Comparison of ENCODE assay signal across 8 mouse cellular contexts in genomic region chr12:110888606-110889005, GRCm38 (mm10). TPM values are rescaled to one million over a fixed set of nuclear protein-coding genes. Genes with fewer than 3 reads are reported as not detected.
DNase-seq lines count a peak whose midpoint lies in the region; ATAC-seq and TF ChIP-seq lines count a peak whose summit lies in the region.

No protein-coding gene starts in this region.

- WGBS in liver, embryonic 13.5 days (ENCODE audit: insufficient replicate concordance) = 0% methylated on average over 25 of the region's 25 CpGs
- under 1% methylated on average over 25 of the region's 25 CpGs for WGBS in stomach, embryonic 14.5 days

- peak; percentile 7 for ATAC-seq in Patski
- ATAC-seq in erythroid progenitor cell, adult 5-6 weeks (replicated peaks; ENCODE audit: low FRiP score, poor library complexity, severe bottlenecking) = peak; percentile 21
- peak; percentile 9 for ATAC-seq in liver, embryonic 13.5 days (ENCODE audit: low read depth)
- no peak for ATAC-seq in stomach, embryonic 14.5 days (ENCODE audit: insufficient number of reproducible peaks, insufficient read depth, low FRiP score, low read depth)

- peaks cover 71% of the 10 kb centered on the region for H3K4me1 ChIP-seq in liver, embryonic 13.5 days (replicated peaks)
- H3K4me1 ChIP-seq in stomach, embryonic 14.5 days (ENCODE audit: control insufficient read depth, insufficient read depth, low read length) = peaks cover 15% of the 10 kb centered on the region; the same call in 1 of the 2 replicates

- H3K36me3 ChIP-seq in liver, embryonic 13.5 days = peaks cover 9% of the 10 kb centered on the region
- no peaks in the 10 kb centered on the region for H3K36me3 ChIP-seq in stomach, embryonic 14.5 days (ENCODE audit: control insufficient read depth, insufficient read depth, low read length)

- peak overlapping the region; percentile 93 for H3K4me2 ChIP-seq in liver, embryonic 13.5 days
- H3K4me2 ChIP-seq in stomach, embryonic 14.5 days (replicated peaks; ENCODE audit: low read depth, low read length) = peak overlapping the region; percentile 75

- CTCF ChIA-PET in Patski (lab: Charles Lee) = no interaction called here

- intact Hi-C loops in left cerebral cortex, postnatal 36 days (cut with DNase I) = loop anchor here (2.0 kb wide), 1 partner anchor 20 kb away; no protein-coding TSS in a partner anchor

- no peak for TF ChIP-seq CTCF in Patski (IDR thresholded peaks at IDR 0.05)

- no peaks in the 10 kb centered on the region for H3K9me3 ChIP-seq in liver, embryonic 13.5 days (replicated peaks)
- no peaks in the 10 kb centered on the region for H3K9me3 ChIP-seq in stomach, embryonic 14.5 days (ENCODE audit: control insufficient read depth, low read depth, low read length)

- POLR2A ChIA-PET in Patski (lab: Charles Lee) = no interaction called here

- H3K27ac ChIP-seq in liver, embryonic 13.5 days = peak overlapping the region; percentile 71
- H3K27ac ChIP-seq in stomach, embryonic 14.5 days (ENCODE audit: low read length) = no peak overlapping the region

- peak; percentile 63 for DNase-seq in left cerebral cortex, adult 11 months (ENCODE audit: low spot score)
- DNase-seq in left cerebral cortex, postnatal 36 days (ENCODE audit: low spot score in 2 of 2) = no peak
- no peak for DNase-seq in Patski (ENCODE audit: low read depth, low spot score)
- DNase-seq in liver, embryonic 13.5 days = no peak
- no peak for DNase-seq in frontal cortex, postnatal 36 days (ENCODE audit: low spot score in 2 of 2)
- DNase-seq in thymus, adult 18-20 months = no peak

- in situ Hi-C loops in Patski (cut with MboI; ENCODE audit: low pct_unique_long_range_greater_than_20kb) = no loop called here

- peak overlapping the region; percentile 86 for H3K9ac ChIP-seq in liver, embryonic 13.5 days
- H3K9ac ChIP-seq in stomach, embryonic 14.5 days (replicated peaks; ENCODE audit: low read depth, low read length) = peak overlapping the region; percentile 76

- peak overlapping the region; percentile 82 for H3K4me3 ChIP-seq in liver, embryonic 13.5 days (replicated peaks)
- H3K4me3 ChIP-seq in stomach, embryonic 14.5 days (ENCODE audit: low read depth, low read length) = peak overlapping the region; percentile 86

- H3K27me3 ChIP-seq in Patski = no peaks in the 10 kb centered on the region
- no peaks in the 10 kb centered on the region for H3K27me3 ChIP-seq in liver, embryonic 13.5 days
- no peaks in the 10 kb centered on the region for H3K27me3 ChIP-seq in stomach, embryonic 14.5 days (ENCODE audit: control insufficient read depth, insufficient read depth, low read length)

RNA-seq across cellular contexts. Expression of gene Cinp, which starts 0.3 kb away (rescaled TPM):
- total RNA-seq in left cerebral cortex, postnatal 36 days (2021) = 100 to 1,000 TPM; 100 to 103 TPM
- 33.0 TPM for polyA plus RNA-seq in Patski (2021)
- 15.9 and 29.8 TPM in 2 replicates for total RNA-seq in erythroid progenitor cell, adult 5-6 weeks (2015; ENCODE audit: low replicate concordance)
- 21.9 and 22.5 TPM in 2 replicates for total RNA-seq in erythroid progenitor cell, adult 5-6 weeks (2017; ENCODE audit: low replicate concordance)
- polyA plus RNA-seq in liver, embryonic 13.5 days (2015; fragmentation: Nextera tagmentation; extraction: Ambion mirVana) = 91.0 and 100 TPM in 2 replicates
- polyA plus RNA-seq in stomach, embryonic 14.5 days (2014; fragmentation: Nextera tagmentation; extraction: Ambion mirVana) = 80.8 and 89.5 TPM in 2 replicates

RNA-seq across cellular contexts. Expression of gene Tecpr2, which starts 0.5 kb away (rescaled TPM):
- total RNA-seq in left cerebral cortex, postnatal 36 days (2021) = 10 to 100 TPM; 51.4 TPM
- polyA plus RNA-seq in Patski (2021) = 7.4 TPM
- total RNA-seq in erythroid progenitor cell, adult 5-6 weeks (2015; ENCODE audit: low replicate concordance) = 1.3 and 1.8 TPM in 2 replicates
- 3.1 and 11.8 TPM in 2 replicates for total RNA-seq in erythroid progenitor cell, adult 5-6 weeks (2017; ENCODE audit: low replicate concordance)
- 1.7 and 1.9 TPM in 2 replicates for polyA plus RNA-seq in liver, embryonic 13.5 days (2015; fragmentation: Nextera tagmentation; extraction: Ambion mirVana)
- polyA plus RNA-seq in stomach, embryonic 14.5 days (2014; fragmentation: Nextera tagmentation; extraction: Ambion mirVana) = 3.8 and 4.8 TPM in 2 replicates

RNA-seq across cellular contexts. Expression of gene Zfp839, which starts 38.6 kb away (rescaled TPM):
- 10 to 100 TPM; 10.7 to 13.1 TPM for total RNA-seq in left cerebral cortex, postnatal 36 days (2021)
- 7.6 TPM for polyA plus RNA-seq in Patski (2021)
- 1.1 TPM in 1 of 2 replicates, not detected in the other for total RNA-seq in erythroid progenitor cell, adult 5-6 weeks (2015; ENCODE audit: low replicate concordance)
- total RNA-seq in erythroid progenitor cell, adult 5-6 weeks (2017; ENCODE audit: low replicate concordance) = 0.77 TPM in 1 of 2 replicates, not detected in the other
- 1.6 TPM in 2 replicates for polyA plus RNA-seq in liver, embryonic 13.5 days (2015; fragmentation: Nextera tagmentation; extraction: Ambion mirVana)
- 4.6 and 5.9 TPM in 2 replicates for polyA plus RNA-seq in stomach, embryonic 14.5 days (2014; fragmentation: Nextera tagmentation; extraction: Ambion mirVana)

RNA-seq across cellular contexts. Expression of gene Mok, which starts 47.9 kb away (rescaled TPM):
- total RNA-seq in left cerebral cortex, postnatal 36 days (2021) = 10 to 100 TPM; 10.9 to 12.1 TPM
- 16.2 TPM for polyA plus RNA-seq in Patski (2021)
- not detected in 2 replicates for total RNA-seq in erythroid progenitor cell, adult 5-6 weeks (2015; ENCODE audit: low replicate concordance)
- total RNA-seq in erythroid progenitor cell, adult 5-6 weeks (2017; ENCODE audit: low replicate concordance) = 0.26 TPM in 1 of 2 replicates, not detected in the other
- 0.33 and 0.46 TPM in 2 replicates for polyA plus RNA-seq in liver, embryonic 13.5 days (2015; fragmentation: Nextera tagmentation; extraction: Ambion mirVana)
- polyA plus RNA-seq in stomach, embryonic 14.5 days (2014; fragmentation: Nextera tagmentation; extraction: Ambion mirVana) = 5.2 and 5.4 TPM in 2 replicates
